Mouse (Mus musculus) G1E (cell line): ENCODE results near the gene Nfkbil1. TPM values are rescaled to one million over a fixed set of nuclear protein-coding genes. Genes with fewer than 3 reads are reported as not detected.
A peak's percentile ranks its signal among the peaks of the same experiment; 100 is the strongest.

Experiments
- ATAC-seq: 2 replicates; pipeline ENCODE4 v1.8.0; 2016; ENCODE audit warnings: mild to moderate bottlenecking; ENCODE audit not compliant: insufficient number of reproducible peaks, poor library complexity, low FRiP score, severe bottlenecking; ENCODE audit errors: extremely low read depth
- DNase-seq: peaks from one replicate; pipeline ENCODE4 v3.0.0; 2012; ENCODE audit warnings: low spot score
- H3K27me3 ChIP-seq: 2 replicates; pipeline ENCODE4 v1.6.1; 2012; ENCODE audit warnings: mild to moderate bottlenecking, low read length, inconsistent platforms; ENCODE audit not compliant: insufficient read depth
- H3K36me3 ChIP-seq: replicated peaks from 2 replicates; pipeline ENCODE3; 2012; ENCODE audit warnings: mild to moderate bottlenecking, inconsistent platforms
- H3K4me1 ChIP-seq: 2 replicates; pipeline ENCODE4 v1.6.1; 2012; ENCODE audit warnings: low read depth, low read length, inconsistent platforms, mixed read lengths; ENCODE audit not compliant: insufficient read depth
- H3K4me3 ChIP-seq: 2 replicates; pipeline ENCODE4 v1.5.1; 2012; ENCODE audit warnings: low read depth, mild to moderate bottlenecking, inconsistent platforms, low read length, moderate library complexity, mixed read lengths
- H3K9me3 ChIP-seq: replicated peaks from 2 replicates; pipeline ENCODE4 v1.6.1; 2012; ENCODE audit warnings: inconsistent platforms
- CTCF ChIP-seq: IDR thresholded peaks from 2 replicates; pipeline ENCODE4 v1.5.1; 2012; ENCODE audit warnings: low read depth, low read length, inconsistent platforms, mixed read lengths
- GATA1 ChIP-seq: IDR thresholded peaks from 2 replicates; pipeline ENCODE4 v1.6.1; 2012; ENCODE audit warnings: borderline replicate concordance, low read length, inconsistent platforms, mixed read lengths
- GATA2 ChIP-seq: IDR thresholded peaks from 2 replicates; pipeline ENCODE4 v1.6.1; 2012; ENCODE audit warnings: low read depth, low read length, inconsistent platforms, borderline replicate concordance
- POLR2AphosphoS5 ChIP-seq: IDR thresholded peaks from 2 replicates; pipeline ENCODE4 v1.6.1; 2012; ENCODE audit warnings: low read depth, low read length, inconsistent platforms; ENCODE audit not compliant: insufficient replicate concordance
- TAL1 ChIP-seq: conservative IDR thresholded peaks from 2 replicates; pipeline ENCODE4 v1.6.1; 2012; ENCODE audit warnings: low read depth, low read length, inconsistent platforms, mixed read lengths
- polyA plus RNA-seq: library from polyadenylated mRNA; stranded (reverse); fragments of >175 nt; gene quantifications from 2 replicates; pipeline ENCODE4 v1.2.3, GENCODE M21; 2012
- total RNA-seq, 2 experiments: library from RNA; stranded (forward) in 1 of 2; stranded (reverse) in 1 of 2; fragments of 200-1000 nt in 1 of 2; fragments of >200 nt in 1 of 2; fragmentation: Nextera tagmentation in 1 of 2; gene quantifications; 2 replicates each; pipeline ENCODE4 v1.2.3; 2014 to 2017

The Nfkbil1 gene
- total and polyA plus RNA-seq, 3 experiments, result 8.6 to 37.3 (median 14.1) TPM

GRCm38 (mm10) chr17:35250348-35251120, 14.9 kb upstream of the Nfkbil1 start:
- DNase-seq, result no peak
- no peak for ATAC-seq
- H3K4me3 ChIP-seq, result peak overlapping the region; percentile 24; the same call in 1 of the 2 replicates
- TF ChIP-seq CTCF (no peak), TAL1 (no peak), GATA2 (no peak), GATA1 (no peak), POLR2AphosphoS5 (no peak)
- H3K27me3 ChIP-seq, result no peaks in the 10 kb centered on the region
- H3K4me1 ChIP-seq, result peaks cover 85% of the 10 kb centered on the region
- H3K36me3 ChIP-seq, result peaks cover 92% of the 10 kb centered on the region
- H3K9me3 ChIP-seq, result no peaks in the 10 kb centered on the region

GRCm38 (mm10) chr17:35249451-35250197, 14.0 kb upstream of the Nfkbil1 start:
- Histone ChIP-seq H3K4me1 (peaks cover 94% of the 10 kb centered on the region), H3K27me3 (no peaks in the 10 kb centered on the region), H3K9me3 (no peaks in the 10 kb centered on the region), H3K4me3 (peak overlapping the region; percentile 28; the same call in 1 of the 2 replicates), H3K36me3 (peaks cover 99% of the 10 kb centered on the region)
- TF ChIP-seq POLR2AphosphoS5 (no peak), TAL1 (no peak)
- ATAC-seq (no peak), DNase-seq (no peak)

- Histone ChIP-seq H3K4me1 (peaks cover 95% of the 10 kb centered on the region), H3K4me3 (peak overlapping the region; percentile 28; the same call in 1 of the 2 replicates)
- TF ChIP-seq POLR2AphosphoS5, result no peak
- no peak for TF ChIP-seq GATA2
- no peak for TF ChIP-seq CTCF
- no peak for TF ChIP-seq GATA1
Measured at GRCm38 (mm10) chr17:35248986-35249385, 13.4 kb upstream of the Nfkbil1 start.

GRCm38 (mm10) chr17:35247144-35247543, 11.6 kb upstream of the Nfkbil1 start:
- ATAC-seq, result no peak
- H3K9me3 ChIP-seq, result no peaks in the 10 kb centered on the region
- H3K36me3 ChIP-seq, result peaks cover 97% of the 10 kb centered on the region
- peaks cover 92% of the 10 kb centered on the region for H3K4me1 ChIP-seq
- no peak for TF ChIP-seq POLR2AphosphoS5
- TF ChIP-seq CTCF, result no peak
- no peak for TF ChIP-seq GATA1
- no peak for TF ChIP-seq TAL1
- TF ChIP-seq GATA2, result no peak
- H3K27me3 ChIP-seq, result no peaks in the 10 kb centered on the region
- no peak for DNase-seq
- H3K4me3 ChIP-seq, result peak overlapping the region; percentile 2; the same call in 1 of the 2 replicates

More at GRCm38 (mm10) chr17:35248986-35249385, 13.4 kb upstream of the Nfkbil1 start:
- ATAC-seq, result no peak
- no peaks in the 10 kb centered on the region for H3K27me3 ChIP-seq
- H3K36me3 ChIP-seq, result peaks cover 99% of the 10 kb centered on the region
- H3K9me3 ChIP-seq, result no peaks in the 10 kb centered on the region
- DNase-seq, result no peak

- Histone ChIP-seq H3K9me3 (no peaks in the 10 kb centered on the region), H3K27me3 (no peaks in the 10 kb centered on the region), H3K4me1 (peaks cover 86% of the 10 kb centered on the region), H3K36me3 (peaks cover 86% of the 10 kb centered on the region), H3K4me3 (peak overlapping the region; percentile 87; the same call in 1 of the 2 replicates)
- ATAC-seq (no peak), DNase-seq (no peak)
- TF ChIP-seq GATA1 (no peak), POLR2AphosphoS5 (no peak), CTCF (peak; percentile 43)
Measured at GRCm38 (mm10) chr17:35245731-35246623, 10.4 kb upstream of the Nfkbil1 start.

GRCm38 (mm10) chr17:35244999-35245398, 9.4 kb upstream of the Nfkbil1 start:
- no peak for DNase-seq
- TF ChIP-seq GATA1, result no peak
- no peak for TF ChIP-seq GATA2
- TF ChIP-seq POLR2AphosphoS5, result no peak
- no peak for TF ChIP-seq TAL1
- TF ChIP-seq CTCF, result no peak
- Histone ChIP-seq H3K27me3 (no peaks in the 10 kb centered on the region), H3K4me3 (peak overlapping the region; percentile 87; the same call in 1 of the 2 replicates), H3K9me3 (no peaks in the 10 kb centered on the region), H3K4me1 (peaks cover 86% of the 10 kb centered on the region), H3K36me3 (peaks cover 82% of the 10 kb centered on the region)
- ATAC-seq, result no peak
